Mouse (Mus musculus) ES-Bruce4 (cell line): ENCODE data around the gene Slc43a2.

ENCODE experiments used
- CTCF ChIP-seq: IDR thresholded peaks from one replicate; pipeline ENCODE4 v1.8.1; 2011; ENCODE audit warnings: low read depth, low read length
- EP300 ChIP-seq: IDR thresholded peaks from 2 replicates; pipeline ENCODE4 v1.6.1; 2011; ENCODE audit warnings: low read depth, low read length; ENCODE audit not compliant: insufficient read depth
- POLR2A ChIP-seq: IDR thresholded peaks from one replicate; pipeline ENCODE4 v1.8.1; 2011; ENCODE audit warnings: low read length; ENCODE audit not compliant: insufficient read depth

GRCm38 (mm10) chr11:75583521-75583920 is 52.0 kb downstream of the Slc43a2 start:
- TF ChIP-seq CTCF (no peak), POLR2A (no peak), EP300 (no peak)
